Mouse (Mus musculus) spleen, postnatal 10 days (tissue): ENCODE data around the gene Eif3l.

ENCODE experiments used
- DNase-seq, 2 experiments: peaks; one replicate each; pipeline ENCODE4 v3.0.0; 2021 to 2022; ENCODE audit warnings: low spot score in 2 of 2

Eif3l gene

DNA sequence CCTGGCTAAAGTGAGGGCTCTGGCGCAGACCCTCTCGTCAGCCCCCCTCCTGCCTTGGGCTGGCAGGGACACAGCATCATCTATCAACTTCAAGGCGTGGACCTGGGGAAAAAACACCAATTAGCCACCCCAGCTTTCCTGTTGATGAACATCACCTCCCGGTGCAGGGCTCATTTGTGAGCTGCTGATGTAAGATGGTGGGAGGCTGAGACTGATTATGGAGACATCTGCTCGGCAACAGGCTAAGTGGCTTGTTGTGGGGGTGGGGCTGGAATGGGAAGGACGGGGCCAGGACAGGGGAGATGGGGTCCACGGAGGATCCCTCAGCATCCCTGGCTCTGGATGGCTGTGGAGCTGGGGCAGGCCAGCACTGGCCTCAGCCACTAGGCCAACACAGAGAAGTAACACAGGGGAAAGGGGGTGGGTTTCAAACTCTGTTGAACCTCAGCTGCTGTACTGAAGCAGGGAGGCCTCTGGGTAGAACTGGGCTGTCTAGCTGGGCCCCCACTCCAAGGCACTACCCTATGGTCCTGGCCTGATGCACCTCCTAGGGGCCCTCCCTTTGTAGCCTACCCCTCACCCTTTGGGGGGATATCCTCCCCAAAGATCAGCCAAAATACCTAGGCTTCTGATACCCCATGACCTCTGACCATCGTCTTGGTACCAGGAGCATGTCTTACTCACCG lies 24.7 kb upstream of the Eif3l start:
- no peak for DNase-seq

DNA sequence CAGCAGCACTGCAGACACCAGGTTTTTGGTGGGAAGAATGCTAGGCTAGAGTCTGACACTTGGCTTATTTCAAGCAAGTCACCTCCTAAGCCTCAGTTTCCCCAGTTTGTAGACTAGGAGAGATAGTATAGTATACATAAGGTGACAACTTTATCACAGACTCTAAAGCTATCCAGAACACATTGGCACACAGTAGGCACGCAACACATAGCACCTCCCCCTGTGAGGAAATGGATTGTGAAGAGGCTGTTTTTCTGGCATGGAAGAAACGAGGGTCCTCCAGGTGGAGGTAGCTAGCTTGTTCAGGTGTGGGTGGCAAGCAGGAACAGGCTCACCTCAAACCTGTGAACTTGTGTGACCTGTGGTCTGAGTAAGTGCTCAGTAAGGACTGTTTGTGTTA lies 24.0 kb upstream of the Eif3l start:
- no peak for DNase-seq

DNA sequence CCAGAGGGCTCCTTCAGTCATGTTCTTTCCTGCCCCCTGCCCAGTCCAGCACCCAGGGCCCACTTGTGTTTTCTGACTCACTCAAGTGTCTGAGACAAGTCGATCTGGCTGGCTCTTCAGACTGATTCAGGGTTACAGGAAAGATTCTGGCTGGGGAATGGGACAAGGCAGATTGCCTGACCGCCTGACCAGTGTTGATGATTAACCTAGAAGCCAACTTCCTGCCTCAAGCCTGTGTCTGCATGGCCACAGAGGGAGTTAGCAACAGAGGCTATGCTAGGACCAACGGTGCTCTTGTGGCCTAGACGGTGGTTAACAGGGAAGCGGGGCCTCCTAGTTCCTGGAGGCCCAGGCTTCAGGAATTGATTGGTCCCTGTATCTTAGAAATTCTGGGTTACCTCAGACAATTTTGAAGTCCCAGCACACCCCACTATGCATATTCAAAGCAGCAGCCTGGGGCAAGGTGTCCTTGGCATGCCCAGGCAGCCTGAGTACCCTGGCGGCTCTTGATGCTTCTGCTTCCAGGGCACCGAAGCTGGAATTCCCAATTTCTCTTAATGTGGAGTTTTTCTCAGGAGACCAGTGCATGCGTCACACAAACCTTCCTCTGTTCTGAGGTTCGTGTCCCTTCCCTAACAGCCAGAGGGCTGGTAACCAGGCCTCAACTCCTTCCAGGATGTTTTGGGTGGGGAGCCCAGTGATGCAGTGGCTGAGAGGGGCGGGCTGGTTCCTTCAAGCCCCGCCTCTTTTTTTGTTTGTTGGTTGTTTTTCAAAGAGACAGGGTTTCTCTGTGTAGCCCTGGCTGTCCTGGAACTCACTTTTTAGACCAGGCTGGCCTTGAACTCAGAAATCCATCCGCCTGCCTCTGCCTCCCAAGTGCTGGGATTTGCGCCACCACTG lies 23.3 kb upstream of the Eif3l start:
- DNase-seq, result no peak

GRCm38 (mm10) chr15:79052366-79052765 lies 22.6 kb upstream of the Eif3l start:
- DNase-seq, result no peak

GRCm38 (mm10) chr15:79056601-79057000 lies 18.4 kb upstream of the Eif3l start:
- no peak for DNase-seq

GRCm38 (mm10) chr15:79057850-79058249 lies 17.1 kb upstream of the Eif3l start:
- DNase-seq, result peak in 1 of 2 experiments; percentile 45

DNA sequence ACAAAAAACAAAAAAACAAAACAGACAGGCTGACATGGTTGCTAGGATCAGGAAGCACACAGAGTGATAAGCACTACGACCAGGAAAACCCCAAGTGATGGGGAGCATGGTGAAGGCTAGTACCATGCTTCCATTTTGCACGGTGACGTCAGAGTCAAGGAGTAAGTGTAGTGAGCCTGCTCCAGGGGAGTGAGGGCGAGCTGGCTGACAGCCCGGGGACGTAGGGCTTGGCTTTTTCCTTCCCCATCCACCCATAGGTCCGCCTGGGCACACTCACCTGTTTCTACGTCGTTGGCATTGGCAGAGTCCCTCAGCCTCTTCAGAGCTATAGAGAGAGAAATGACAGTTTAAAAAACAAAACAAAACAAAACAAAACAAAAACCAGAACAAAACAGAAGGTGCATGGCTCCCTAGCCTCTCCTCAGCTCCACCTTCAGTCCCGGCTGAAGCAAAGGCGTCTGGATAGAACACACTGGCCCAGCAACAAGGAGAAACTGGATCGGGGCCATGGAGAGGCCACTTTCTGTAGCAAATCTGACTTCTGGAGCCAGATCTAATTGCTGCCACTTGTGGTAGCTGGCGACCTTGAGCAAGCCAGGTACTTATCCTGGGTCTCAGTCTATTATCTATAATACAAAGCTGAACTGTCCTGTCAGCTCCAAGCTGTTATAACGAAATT lies 14.0 kb upstream of the Eif3l start:
- no peak for DNase-seq

DNA sequence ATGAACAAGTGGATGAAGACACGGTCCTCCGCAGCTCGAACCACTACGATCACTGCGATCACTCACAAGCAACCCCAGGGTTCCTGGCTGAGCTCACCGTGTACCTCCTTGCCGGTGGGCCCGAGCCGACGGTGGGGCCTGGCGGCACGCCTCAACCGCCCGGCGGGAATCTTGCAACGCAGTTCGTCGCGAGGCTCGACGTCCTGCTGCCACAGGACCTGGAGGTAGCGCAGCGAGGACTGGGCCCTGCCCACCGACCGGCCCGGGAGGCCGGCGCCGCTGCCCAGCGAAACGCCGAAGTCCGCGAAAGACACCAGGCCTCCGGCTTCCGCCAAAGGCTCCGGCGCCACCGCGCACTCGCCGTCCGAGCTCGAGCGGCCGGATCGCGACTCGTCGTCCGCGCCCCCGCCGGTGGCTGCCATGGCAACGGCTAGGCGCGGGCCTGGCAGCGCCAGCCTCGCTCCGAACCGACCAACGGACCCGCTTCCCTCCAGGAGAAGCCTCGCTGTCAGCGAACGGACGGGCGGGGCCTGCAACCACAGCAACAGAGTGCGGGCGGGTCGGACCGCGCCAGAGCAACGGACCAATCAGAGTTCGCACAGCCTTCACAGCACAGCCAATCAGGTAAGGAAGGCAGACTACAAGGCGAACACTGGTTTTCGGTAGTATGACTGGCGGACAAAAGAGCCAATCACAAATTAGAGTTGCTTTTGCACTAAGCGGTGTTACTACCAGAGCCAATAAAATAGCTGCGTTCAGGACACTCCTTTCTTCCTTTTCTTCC lies 12.4 kb upstream of the Eif3l start, which contains the start of gene Ankrd54:
TSS of gene Ankrd54 (minus strand) at position 518 of the 784 bp plus-strand sequence.
- DNase-seq, result peak; percentile 95 to 98

GRCm38 (mm10) chr15:79063160-79063740 lies 11.7 kb upstream of the Eif3l start:
- no peak for DNase-seq

GRCm38 (mm10) chr15:79065086-79065770 lies 9.8 kb upstream of the Eif3l start:
- DNase-seq, result no peak

DNA sequence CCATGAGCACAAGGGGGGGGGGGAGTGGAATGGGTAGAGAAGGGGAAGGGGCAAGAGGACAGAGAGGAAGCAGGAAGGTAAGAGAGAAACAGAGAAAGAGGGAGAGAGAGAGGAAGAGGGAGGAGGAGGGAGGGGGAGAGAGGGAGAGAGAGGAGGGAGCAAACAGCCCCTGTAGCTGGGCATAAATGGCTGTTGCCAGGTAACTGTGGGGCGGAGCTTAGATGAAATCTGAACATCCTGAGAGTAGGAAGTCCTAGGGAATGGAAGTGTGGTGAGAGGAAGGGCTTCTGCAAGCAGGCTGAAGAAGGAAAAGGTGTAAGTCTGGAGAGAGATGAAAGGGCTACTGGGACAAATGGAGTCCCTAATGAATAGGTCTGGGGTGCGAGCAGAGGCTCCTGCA lies 8.7 kb upstream of the Eif3l start:
- DNase-seq, result no peak

DNA sequence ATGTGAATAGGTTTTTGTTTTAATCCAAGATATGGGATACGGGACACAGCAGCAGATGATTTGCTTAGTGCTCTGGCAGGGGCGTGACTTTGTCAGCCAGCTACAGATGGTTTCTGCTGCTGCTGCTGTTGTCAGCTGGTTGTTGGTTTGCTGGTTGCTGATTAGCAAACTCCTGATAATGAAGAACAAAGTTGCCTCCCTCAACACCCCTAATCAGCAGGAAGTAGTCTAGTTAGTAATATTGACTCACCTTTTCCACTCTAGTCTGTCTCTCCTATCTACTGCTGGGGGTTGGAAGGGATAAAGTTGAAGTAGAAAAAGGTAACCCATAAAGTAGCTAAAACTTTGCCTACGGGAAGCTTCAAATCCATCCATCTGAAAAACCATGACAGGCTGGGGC lies 7.3 kb upstream of the Eif3l start:
- DNase-seq, result no peak

GRCm38 (mm10) chr15:79068416-79068815 lies 6.6 kb upstream of the Eif3l start:
- no peak for DNase-seq

GRCm38 (mm10) chr15:79071117-79072039 lies 3.6 kb upstream of the Eif3l start:
- DNase-seq, result peak in 1 of 2 experiments; percentile 56

- no peak for DNase-seq
Observed at GRCm38 (mm10) chr15:79073752-79074151, 1.2 kb upstream of the Eif3l start.

GRCm38 (mm10) chr15:79074446-79074845 lies 533 bp upstream of the Eif3l start:
- DNase-seq, result no peak

GRCm38 (mm10) chr15:79075658-79076365 lies 833 bp downstream of the Eif3l start:
- DNase-seq, result peak in 1 of 2 experiments; percentile 36

- DNase-seq, result no peak
Observed at GRCm38 (mm10) chr15:79079567-79079966, 4.6 kb downstream of the Eif3l start.

DNA sequence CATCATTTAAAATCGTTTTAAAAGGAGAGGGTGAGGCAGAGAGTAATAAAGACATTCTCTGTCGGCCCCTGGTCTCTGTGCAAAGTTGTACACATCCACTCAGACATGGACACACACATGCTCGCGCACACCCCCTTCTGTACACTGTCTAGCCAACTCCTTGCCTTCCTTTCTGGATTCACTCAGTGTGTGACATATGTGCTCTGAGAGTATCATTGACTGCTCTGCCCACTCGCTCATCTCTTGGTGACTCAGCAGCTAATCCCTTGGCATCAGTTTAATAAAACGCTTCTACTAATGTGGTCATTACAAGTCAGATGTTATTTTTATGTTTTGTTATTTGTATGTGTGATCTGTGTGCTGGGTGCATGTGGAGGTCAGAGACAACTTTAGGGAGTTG lies 17.3 kb downstream of the Eif3l start:
- DNase-seq, result no peak
